Mouse (Mus musculus) NIH3T3 (cell line): ENCODE measurements at regions not wholly inside any gene's neighbourhood (a gene's known extent, or its start where the extent isn't known, plus 50 kb on each side); places are given as distances from the start of the nearest gene placed in this dataset.

Experiments used
- DNase-seq: peaks from one replicate; pipeline ENCODE4 v3.0.0-alpha.2; 2012; ENCODE audit warnings: low read depth

DNA sequence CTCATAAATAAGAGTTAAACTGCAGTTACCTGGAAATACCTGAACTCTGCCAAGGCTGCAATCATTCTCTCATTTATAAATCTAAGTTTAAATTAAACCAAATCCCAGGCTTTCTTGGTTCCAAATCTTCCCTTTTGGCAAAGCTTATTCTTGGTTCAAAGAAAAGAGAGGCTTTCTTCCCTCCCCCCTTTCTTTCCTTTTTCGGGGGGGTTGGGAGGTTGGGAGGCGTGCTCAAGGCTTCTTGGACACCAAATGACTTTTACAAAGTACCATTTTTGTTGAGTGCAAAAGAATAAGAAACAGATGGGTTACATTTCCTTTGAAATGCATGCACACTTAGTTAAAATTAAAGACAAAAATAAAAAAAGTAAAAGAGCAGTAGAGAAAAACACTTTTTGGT, 105.4 kb upstream of the Mroh9 start:
- peak; percentile 28 for DNase-seq

DNA sequence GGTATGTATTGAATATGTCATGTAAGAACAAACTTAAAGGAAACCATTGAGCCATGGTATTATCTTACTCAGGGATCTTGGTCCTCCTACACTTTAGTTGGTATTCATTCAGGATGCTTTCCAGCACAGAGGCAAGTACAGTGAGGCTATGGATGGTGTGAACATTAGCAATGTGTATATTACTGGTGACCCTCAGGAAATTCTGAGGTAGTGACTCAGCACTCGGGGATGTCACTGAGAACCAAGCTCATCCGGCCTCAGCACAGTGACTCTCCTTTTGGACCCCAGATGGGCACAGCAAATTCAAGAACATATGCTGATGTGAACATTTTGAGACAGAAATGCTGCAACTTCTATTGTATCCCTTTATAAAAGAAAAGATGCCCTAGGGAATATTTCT, 96.4 kb upstream of the Mroh9 start:
- DNase-seq: peak; percentile 25

DNA sequence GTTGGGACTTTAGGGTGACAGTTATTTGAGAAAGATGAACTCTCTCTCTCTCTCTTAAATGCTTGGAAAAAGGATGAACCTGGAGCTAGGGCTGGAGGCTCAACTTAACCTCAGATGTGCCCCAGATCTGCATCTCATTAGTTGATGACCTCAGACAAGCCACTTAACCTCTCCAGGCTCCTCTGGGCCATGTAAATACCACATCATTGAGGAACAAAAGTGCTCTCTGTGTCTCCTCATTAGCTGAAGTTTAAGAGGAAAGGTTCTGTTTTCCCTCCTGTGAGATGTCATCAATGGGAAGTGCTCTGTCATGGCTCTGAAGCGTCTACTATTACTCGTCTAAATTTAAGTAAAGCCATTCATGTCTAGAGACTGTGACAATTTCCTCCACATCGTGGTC, 91.5 kb upstream of the Mroh9 start:
- no peak for DNase-seq

DNA sequence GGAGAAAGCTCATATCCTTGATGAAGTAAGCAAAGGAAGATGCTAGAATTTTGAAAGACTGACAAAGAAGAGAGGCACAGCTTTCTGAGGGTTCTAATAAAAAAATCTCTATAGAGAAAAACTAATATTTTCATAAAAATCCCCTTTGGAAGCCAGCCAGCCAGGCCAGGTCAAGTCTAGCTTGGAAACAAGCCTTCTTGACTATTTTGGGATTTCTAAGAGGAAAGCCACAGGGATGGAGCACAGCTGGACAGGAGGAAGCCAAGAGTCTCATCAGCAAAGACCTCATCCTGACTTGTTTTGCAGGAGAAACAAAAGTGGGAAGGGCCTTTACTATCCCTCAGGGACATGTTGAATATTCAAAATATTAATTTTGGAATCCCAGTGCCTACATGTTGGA, 81.6 kb upstream of the Mroh9 start:
- peak; percentile 70 for DNase-seq

DNA sequence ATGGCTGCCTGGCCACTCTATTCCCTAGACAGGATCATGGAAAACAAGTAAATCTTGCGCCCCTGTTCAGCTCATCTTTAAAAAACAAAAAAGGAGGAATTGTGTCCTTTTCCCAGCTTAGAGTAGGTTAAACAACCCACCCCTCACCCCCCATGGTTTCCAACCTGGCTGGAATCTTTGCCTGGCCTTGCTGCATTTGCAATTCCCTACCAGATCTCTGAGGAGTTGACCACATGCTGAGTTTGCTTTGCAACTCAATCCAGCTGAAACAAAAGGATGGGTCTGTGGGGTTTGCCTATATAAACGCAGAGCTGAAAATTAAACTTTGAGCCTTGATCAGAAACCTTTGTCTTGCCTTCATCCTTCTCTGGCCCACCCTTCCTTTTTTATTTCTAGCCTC, 78.2 kb upstream of the Mroh9 start:
- no peak for DNase-seq

DNA sequence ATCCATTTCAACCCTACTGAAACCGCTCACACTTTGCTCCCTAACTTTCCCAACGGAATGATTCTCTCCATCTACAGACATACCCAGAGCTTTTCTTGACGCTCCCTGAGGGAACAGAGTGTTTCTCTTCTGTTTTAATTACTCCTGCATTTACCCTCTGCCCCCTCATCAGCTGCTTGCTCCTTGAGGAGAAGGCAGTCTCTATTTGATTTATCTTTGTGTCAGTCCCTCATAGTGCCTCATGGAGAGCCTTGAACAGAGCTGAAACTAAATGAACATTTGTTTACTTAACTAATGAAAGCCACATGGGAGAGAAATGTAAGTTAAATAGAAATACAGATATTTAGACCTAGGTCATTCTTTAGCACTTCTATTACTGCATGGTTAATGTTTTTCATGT, 74.4 kb upstream of the Mroh9 start:
- peak; percentile 75 for DNase-seq

DNA sequence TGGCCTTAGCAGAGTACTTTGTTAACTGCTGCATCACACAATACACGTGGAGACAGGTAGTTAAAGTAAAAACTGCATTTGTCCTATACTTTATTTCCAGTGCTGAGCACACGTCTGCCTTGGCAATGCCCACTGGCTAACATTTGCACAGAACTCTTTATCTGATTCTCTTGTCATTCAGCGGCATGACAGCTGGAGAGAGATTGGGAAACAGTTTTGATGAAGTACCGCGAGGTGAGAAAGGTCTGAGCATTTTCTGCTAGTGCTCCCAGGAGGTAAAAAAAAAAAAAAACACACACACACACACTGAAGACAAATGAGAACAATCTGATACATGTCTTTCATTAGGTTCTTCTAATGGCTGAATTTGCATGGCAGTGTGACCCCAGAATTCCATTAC, 73.0 kb upstream of the Mroh9 start:
- DNase-seq: peak; percentile 77

DNA sequence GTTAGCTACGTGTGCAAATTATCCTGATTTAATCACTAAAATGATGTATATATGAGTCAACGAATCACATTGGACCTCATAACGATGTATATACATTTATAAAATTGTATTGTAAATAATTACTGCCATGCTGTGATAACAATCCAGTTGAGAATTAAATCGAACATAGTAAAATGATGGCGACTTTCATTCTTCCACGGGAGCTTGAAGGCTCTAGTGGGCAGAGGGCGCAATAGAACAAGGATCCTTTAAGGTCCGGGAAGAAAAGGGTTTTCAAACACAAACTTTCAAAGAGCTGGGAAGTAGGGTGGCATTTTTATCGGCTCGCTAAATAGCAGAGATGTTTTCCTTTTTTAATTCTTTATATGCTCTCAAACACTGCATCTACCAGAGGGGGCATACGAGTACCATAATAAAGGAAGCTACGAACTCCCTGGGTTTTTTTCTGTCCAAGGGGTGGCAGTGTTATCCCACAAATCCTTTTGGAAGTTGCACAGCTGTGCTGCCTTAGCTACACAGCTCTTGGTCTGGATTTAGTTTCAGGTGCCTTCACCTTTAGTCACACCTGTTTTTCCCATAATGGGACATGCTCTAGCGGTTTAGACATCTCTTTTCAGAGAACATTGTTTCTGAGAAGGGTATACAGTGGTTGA, 64.9 kb upstream of the Mroh9 start:
- DNase-seq: peak; percentile 93

DNA sequence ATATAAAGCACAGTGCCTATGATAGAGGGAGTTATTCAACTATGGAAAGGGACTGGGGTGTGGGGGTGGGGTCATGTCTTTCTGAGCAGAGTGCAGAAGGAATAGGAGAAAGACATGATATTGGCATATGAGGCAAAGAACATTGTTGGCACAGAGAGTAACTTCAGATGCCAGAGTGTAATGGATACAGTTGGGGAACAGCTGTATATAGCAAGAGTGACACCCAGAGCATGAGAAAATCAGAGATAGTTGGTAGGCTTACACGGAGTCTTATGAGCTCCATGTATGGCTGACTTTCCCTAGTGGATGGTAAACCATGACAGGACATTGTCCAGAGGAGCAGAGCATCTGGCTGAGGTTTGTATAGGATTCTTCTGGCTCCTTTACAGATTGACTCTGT, 61.2 kb upstream of the Mroh9 start:
- peak; percentile 78 for DNase-seq

DNA sequence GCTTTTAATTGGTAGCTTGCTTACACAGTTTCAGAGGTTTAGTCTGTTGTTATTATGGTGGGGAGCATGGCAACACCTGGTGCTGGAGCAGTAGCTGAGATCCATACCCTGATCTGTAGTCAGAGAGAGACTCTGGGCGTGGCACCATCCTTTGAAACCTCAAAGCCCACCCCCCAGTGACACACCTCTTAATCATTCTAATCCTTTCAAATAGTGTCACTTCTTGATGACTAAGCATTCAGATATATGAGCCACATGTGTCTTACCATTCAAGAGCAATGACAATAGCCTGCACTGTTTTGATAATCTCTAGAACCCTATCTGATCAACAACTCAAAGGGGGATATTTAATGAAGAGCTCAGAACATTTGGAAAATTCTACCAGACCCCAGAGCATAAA, 57.6 kb upstream of the Mroh9 start:
- no peak for DNase-seq

DNA sequence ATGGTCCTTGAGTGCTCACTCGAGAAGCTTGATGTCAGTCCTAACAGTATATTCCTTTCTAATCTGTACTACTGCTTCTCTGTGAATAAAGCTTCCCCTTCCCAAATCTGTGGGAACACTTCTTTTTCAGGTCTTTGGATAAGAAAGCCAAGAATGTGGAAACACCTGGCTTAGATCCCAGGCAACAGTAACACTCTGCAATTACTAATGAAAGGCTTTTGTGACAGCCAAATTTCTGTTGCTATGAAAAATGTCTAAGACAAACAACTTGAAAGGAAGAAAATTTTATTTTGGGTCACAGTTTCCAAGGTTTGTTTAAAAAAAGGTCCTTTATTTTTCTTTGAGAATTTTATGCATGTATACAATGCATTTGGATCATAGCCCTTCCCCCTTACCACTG, 56.0 kb upstream of the Mroh9 start:
- peak; percentile 75 for DNase-seq

DNA sequence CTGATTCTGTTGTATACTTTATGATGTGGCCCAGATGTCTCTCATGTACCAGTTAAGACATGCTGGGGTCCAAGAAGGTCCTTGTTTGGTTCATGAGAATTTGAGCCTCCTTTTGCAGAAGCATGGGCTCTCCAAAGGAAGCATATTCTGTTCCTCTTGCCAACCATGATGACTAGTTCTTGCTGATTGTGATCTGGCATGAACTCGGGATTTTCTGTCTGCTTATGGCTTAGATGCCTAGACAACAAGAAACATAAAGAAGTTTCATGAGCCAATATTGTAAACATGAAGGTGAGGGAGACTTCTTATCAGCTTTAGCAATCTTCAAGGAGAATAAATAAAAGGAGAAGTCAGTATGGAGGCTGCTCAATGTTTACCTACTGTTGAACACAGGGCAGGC, 52.7 kb upstream of the Mroh9 start:
- DNase-seq: peak; percentile 58
